8 mouse cellular contexts compared by ENCODE assay signal in genomic region chr11:104624791-104625391, GRCm38 (mm10). TPM values are rescaled to one million over a fixed set of nuclear protein-coding genes. Genes with fewer than 3 reads are reported as not detected.
DNase-seq lines count a peak whose midpoint lies in the region; ATAC-seq and TF ChIP-seq lines count a peak whose summit lies in the region.
"Had no signal": no experiment of that assay in that cellular context is flagged by ENCODE, and none has a peak within 500 bp of the region (broad histone marks: within the 10 kb centered on the region; RNA-seq: fewer than 3 reads in every experiment).

No protein-coding gene starts in this region.

- no peaks in the 10 kb centered on the region for H3K27me3 ChIP-seq in C2C12 (ENCODE audit: control insufficient read depth, insufficient read depth, insufficient read length)
- no peaks in the 10 kb centered on the region for H3K27me3 ChIP-seq in embryonic facial prominence, embryonic 12.5 days

- intact Hi-C loops in heart, postnatal 10 days (cut with DNase I): no loop called here
- intact Hi-C loops in left cerebral cortex, postnatal 36 days (cut with DNase I): no loop called here

- peak overlapping the region; percentile 21; the same call in 1 of the 2 replicates for H3K4me2 ChIP-seq in embryonic facial prominence, embryonic 12.5 days (replicated peaks)

- peaks cover 5% of the 10 kb centered on the region for H3K79me3 ChIP-seq in C2C12 (ENCODE audit: low read depth)

- H3ac ChIP-seq in C2C12 (ENCODE audit: control insufficient read depth, insufficient read length, low read depth): peak overlapping the region; percentile 47

- DNase-seq in 3134 (ENCODE audit: extremely low read depth, insufficient read length, low spot score): peak; percentile 69
- peak; percentile 77 to 80 for DNase-seq in heart, postnatal 10 days
- DNase-seq in lung, postnatal 36 days: peak; percentile 33
- DNase-seq in left cerebral cortex, postnatal 36 days (ENCODE audit: low spot score in 2 of 2): no peak

- H3K4me3 ChIP-seq in C2C12 (ENCODE audit: insufficient read depth, poor library complexity, severe bottlenecking): no peak overlapping the region
- no peak overlapping the region for H3K4me3 ChIP-seq in embryonic facial prominence, embryonic 12.5 days
- H3K4me3 ChIP-seq: erythroblast, embryonic 14.5 days had no signal

- peak; percentile 90 for ATAC-seq in embryonic facial prominence, embryonic 12.5 days (ENCODE audit: insufficient number of reproducible peaks, insufficient read depth, low FRiP score, low TSS enrichment)
- ATAC-seq in CD4-positive, CD25-positive, alpha-beta regulatory T cell, adult 4 months: no peak

- peak overlapping the region; percentile 72 for H3K27ac ChIP-seq in embryonic facial prominence, embryonic 12.5 days

- peaks cover 19% of the 10 kb centered on the region for H3K4me1 ChIP-seq in embryonic facial prominence, embryonic 12.5 days

- H3K36me3 ChIP-seq in C2C12 (ENCODE audit: control insufficient read depth, insufficient read depth): no peaks in the 10 kb centered on the region
- H3K36me3 ChIP-seq in embryonic facial prominence, embryonic 12.5 days: no peaks in the 10 kb centered on the region

- no peak overlapping the region for H3K9ac ChIP-seq in embryonic facial prominence, embryonic 12.5 days

- WGBS in embryonic facial prominence, embryonic 12.5 days: 16% methylated on average over 6 of the region's 6 CpGs

- no peaks in the 10 kb centered on the region for H3K9me3 ChIP-seq in embryonic facial prominence, embryonic 12.5 days

- H3K79me2 ChIP-seq in C2C12 (ENCODE audit: control insufficient read depth, insufficient read depth): peaks cover 31% of the 10 kb centered on the region

- no peak for TF ChIP-seq CTCF in C2C12 (IDR thresholded peaks at IDR 0.05; ENCODE audit: control insufficient read depth, insufficient read depth, insufficient read length)

TF ChIP-seq in C2C12, 6 proteins besides CTCF, POLR2A, EP300 and RAD21:
- no peak for TF ChIP-seq USF1 (IDR thresholded peaks at IDR 0.05; ENCODE audit: low read depth)
- peak; percentile 78 for TF ChIP-seq MYOD1 (IDR thresholded peaks at IDR 0.05; ENCODE audit: control insufficient read depth, insufficient read length, low read depth)
- TF ChIP-seq FOSL1 (IDR thresholded peaks at IDR 0.05; ENCODE audit: insufficient read depth, low read length, poor library complexity, severe bottlenecking): peak; percentile 79
- no peak for TF ChIP-seq CEBPB (IDR thresholded peaks at IDR 0.05; ENCODE audit: low read depth)

RNA-seq across cellular contexts. Expression of gene Itgb3, which starts 17.1 kb away (rescaled TPM):
- polyA plus RNA-seq in C2C12 (2012; fragmentation: generic; extraction: Trizol): 15.0 TPM
- 3.7 TPM in 2 replicates for polyA plus RNA-seq in embryonic facial prominence, embryonic 12.5 days (2016; fragmentation: Nextera tagmentation; extraction: Ambion mirVana)
- 1 to 10 TPM; 5.8 to 7.3 TPM for total RNA-seq in heart, postnatal 10 days (2021)
- polyA plus RNA-seq in CD4-positive, CD25-positive, alpha-beta regulatory T cell, adult 4 months (2017; shearing (Covaris generic)): 10 to 100 TPM; 12.3 to 15.6 TPM
- 1 to 10 TPM; 2.9 to 3.1 TPM for total RNA-seq in left cerebral cortex, postnatal 36 days (2021)

Comparison
In these comparisons a context has a peak if more than half of its experiments do, and no peak if none do; other contexts are left out.
1. DNase-seq: peak in 3134 (single experiment), heart, postnatal 10 days (2 of 2) and lung, postnatal 36 days (single experiment); none in left cerebral cortex, postnatal 36 days (0 of 2).